Mouse (Mus musculus) ovary, postnatal 36 days (tissue): ENCODE results near the gene Msrb3.
A peak's percentile ranks its signal among the peaks of the same experiment; 100 is the strongest.

Experiments
- DNase-seq: peaks from one replicate; pipeline ENCODE4 v3.0.0; 2022; ENCODE audit warnings: low spot score, mixed read lengths

Msrb3 gene

GRCm38 (mm10) chr10:120898357-120898756 lies 544 bp downstream of the Msrb3 start:
- DNase-seq, result peak; percentile 35

- DNase-seq, result no peak
Observed at GRCm38 (mm10) chr10:120895899-120896289, 3.0 kb downstream of the Msrb3 start.

- no peak for DNase-seq
Observed at GRCm38 (mm10) chr10:120894978-120895898, 3.7 kb downstream of the Msrb3 start.

GRCm38 (mm10) chr10:120893938-120894337 lies 5.0 kb downstream of the Msrb3 start:
- no peak for DNase-seq

- DNase-seq, result no peak
Observed at GRCm38 (mm10) chr10:120891131-120891530, 7.8 kb downstream of the Msrb3 start.

GRCm38 (mm10) chr10:120890592-120890991 lies 8.3 kb downstream of the Msrb3 start:
- no peak for DNase-seq

- DNase-seq, result no peak
Observed at GRCm38 (mm10) chr10:120888531-120888930, 10.4 kb downstream of the Msrb3 start.

GRCm38 (mm10) chr10:120884220-120884619 lies 14.7 kb downstream of the Msrb3 start:
- DNase-seq, result no peak

- DNase-seq, result no peak
Observed at GRCm38 (mm10) chr10:120883732-120884131, 15.2 kb downstream of the Msrb3 start.

- DNase-seq, result no peak
Observed at GRCm38 (mm10) chr10:120883069-120883415, 15.9 kb downstream of the Msrb3 start.

GRCm38 (mm10) chr10:120882347-120883068 lies 16.4 kb downstream of the Msrb3 start:
- DNase-seq, result peak; percentile 38

- DNase-seq, result no peak
Observed at GRCm38 (mm10) chr10:120876549-120877270, 22.2 kb downstream of the Msrb3 start.

GRCm38 (mm10) chr10:120875672-120876463 lies 23.0 kb downstream of the Msrb3 start:
- peak; percentile 85 for DNase-seq

GRCm38 (mm10) chr10:120874261-120874660 lies 24.6 kb downstream of the Msrb3 start:
- no peak for DNase-seq

GRCm38 (mm10) chr10:120873646-120874201 lies 25.2 kb downstream of the Msrb3 start:
- no peak for DNase-seq

- DNase-seq, result peak; percentile 40
Observed at GRCm38 (mm10) chr10:120872483-120872862, 26.4 kb downstream of the Msrb3 start.

- DNase-seq, result no peak
Observed at GRCm38 (mm10) chr10:120871630-120872482, 27.0 kb downstream of the Msrb3 start.

GRCm38 (mm10) chr10:120871096-120871495 lies 27.8 kb downstream of the Msrb3 start:
- DNase-seq, result no peak

GRCm38 (mm10) chr10:120869241-120869775 lies 29.6 kb downstream of the Msrb3 start:
- no peak for DNase-seq

GRCm38 (mm10) chr10:120864446-120864845 lies 34.5 kb downstream of the Msrb3 start:
- DNase-seq, result peak; percentile 44
